Mouse (Mus musculus) limb, embryonic 14.5 days (tissue): ENCODE measurements around the gene Hprt. TPM values are rescaled to one million over a fixed set of nuclear protein-coding genes. Genes with fewer than 3 reads are reported as not detected.

Experiments used
- ATAC-seq: fragments of 200-750 bp; cut with Nextera tagmentation; 2 replicates; pipeline ENCODE4 v1.8.0; 2017; ENCODE audit warnings: low read depth, moderate number of reproducible peaks, moderate TSS enrichment; ENCODE audit not compliant: low FRiP score
- DNase-seq: peaks from one replicate; pipeline ENCODE4 v3.0.0-alpha.2; 2015; ENCODE audit warnings: low spot score
- H3K27ac ChIP-seq: fragments of 300-500 bp; sonication (generic); replicated peaks from 2 replicates; pipeline ENCODE4 v1.5.1; 2014; ENCODE audit warnings: low read depth, mild to moderate bottlenecking, low read length, moderate library complexity, mixed read lengths
- H3K27me3 ChIP-seq: fragments of 300-500 bp; sonication (generic); 2 replicates; pipeline ENCODE4 v1.6.1; 2014; ENCODE audit warnings: low read length, mixed read lengths; ENCODE audit not compliant: control insufficient read depth, insufficient read depth
- H3K36me3 ChIP-seq: fragments of 300-500 bp; sonication (generic); 2 replicates; pipeline ENCODE4 v1.6.1; 2014; ENCODE audit warnings: mild to moderate bottlenecking, low read length, moderate library complexity, mixed read lengths; ENCODE audit not compliant: control insufficient read depth, insufficient read depth
- H3K4me1 ChIP-seq: fragments of 300-500 bp; sonication (generic); 2 replicates; pipeline ENCODE4 v1.6.1; 2014; ENCODE audit warnings: antibody characterized with exemption, low read length, mixed read lengths; ENCODE audit not compliant: control insufficient read depth, insufficient read depth
- H3K4me2 ChIP-seq: fragments of 300-500 bp; sonication (generic); replicated peaks from 2 replicates; pipeline ENCODE4 v1.6.1; 2014; ENCODE audit warnings: low read depth, mild to moderate bottlenecking, low read length, moderate library complexity; ENCODE audit not compliant: severe bottlenecking
- H3K4me3 ChIP-seq: fragments of 300-500 bp; sonication (generic); replicated peaks from 2 replicates; pipeline ENCODE4 v1.5.1; 2014; ENCODE audit warnings: low read length
- H3K9ac ChIP-seq: fragments of 300-500 bp; sonication (generic); 2 replicates; pipeline ENCODE4 v1.6.1; 2014; ENCODE audit warnings: mild to moderate bottlenecking, low read depth, low read length, moderate library complexity; ENCODE audit not compliant: severe bottlenecking
- H3K9me3 ChIP-seq: fragments of 300-500 bp; sonication (generic); 2 replicates; pipeline ENCODE4 v1.6.1; 2016; ENCODE audit warnings: low read length; ENCODE audit not compliant: control insufficient read depth
- POLR2A ChIP-seq: fragments of 200-500 bp; IDR thresholded peaks from 2 replicates; pipeline ENCODE4 v1.8.0; 2012; ENCODE audit warnings: inconsistent platforms, mild to moderate bottlenecking, moderate library complexity, borderline replicate concordance; ENCODE audit not compliant: insufficient read depth, insufficient read length; ENCODE audit errors: extremely low read depth
- WGBS: fragments of 180-500 bp; shearing (Covaris S2); extraction: QIAGEN DNeasy Blood & Tissue Kit; methylation state at CpG from one replicate; pipeline ENCODE4 v1.1.7; 2014; 5-methylcytosine and 5-hydroxymethylcytosine counted together
- polyA plus RNA-seq, 2 experiments: library from polyadenylated mRNA; depleted of rRNA in 1 of 2; stranded (reverse) in 1 of 2; unstranded in 1 of 2; fragments of >200 nt; fragmentation: Nextera tagmentation in 1 of 2; extraction: Ambion mirVana in 1 of 2; gene quantifications; 2 replicates each; pipeline versions ENCODE4 v1.2.1 to v1.2.3; 2012 to 2014

Hprt gene
- polyA plus RNA-seq, 2 experiments, result 60.9 to 140 TPM

DNA sequence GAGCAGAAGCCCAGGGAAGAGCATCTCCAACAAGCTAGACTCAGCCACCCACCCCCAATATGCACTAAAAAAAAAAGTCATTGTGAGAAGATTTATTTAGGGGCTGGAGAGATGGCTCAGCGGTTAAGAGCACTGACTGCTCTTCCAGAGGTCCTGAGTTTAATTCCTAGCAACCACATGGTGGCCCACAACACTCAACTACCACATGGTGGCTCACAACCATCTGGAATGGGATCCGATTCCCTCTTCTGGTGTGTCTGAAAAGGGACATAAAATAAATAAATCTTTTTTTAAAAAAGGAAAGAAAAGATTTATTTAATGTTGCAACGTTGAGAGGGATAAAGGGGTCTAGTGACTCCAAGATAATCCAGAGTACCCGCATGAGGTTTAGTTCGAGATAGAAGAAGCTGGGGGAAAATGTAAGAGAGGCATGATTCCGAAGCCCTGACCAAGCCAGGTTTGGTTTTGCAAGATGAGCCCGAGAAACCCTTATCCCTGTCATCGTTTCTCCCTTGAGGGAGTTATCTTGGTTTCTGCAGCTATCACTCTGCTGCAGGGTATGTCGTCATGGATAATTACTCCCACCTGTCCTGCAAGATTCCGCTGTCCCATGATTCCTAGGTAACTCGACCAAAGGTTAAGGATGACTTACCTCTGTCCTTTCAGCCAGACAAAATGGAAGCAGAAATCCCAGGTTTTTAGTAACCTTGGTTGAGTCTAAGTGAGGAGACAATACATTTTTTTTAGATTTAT is 37.7 kb downstream of the Hprt start:
- Histone ChIP-seq H3K9ac (no peak overlapping the region), H3K27ac (no peak overlapping the region), H3K4me3 (no peak overlapping the region), H3K9me3 (no peaks in the 10 kb centered on the region), H3K4me1 (no peaks in the 10 kb centered on the region), H3K4me2 (no peak overlapping the region), H3K27me3 (no peaks in the 10 kb centered on the region), H3K36me3 (no peaks in the 10 kb centered on the region)
- no peak for DNase-seq
- TF ChIP-seq POLR2A, result no peak
- WGBS, result 56% methylated on average over 11 of the region's 11 CpGs
- ATAC-seq, result no peak

- Histone ChIP-seq H3K9me3 (no peaks in the 10 kb centered on the region), H3K27me3 (no peaks in the 10 kb centered on the region), H3K9ac (no peak overlapping the region), H3K4me2 (no peak overlapping the region), H3K36me3 (no peaks in the 10 kb centered on the region), H3K27ac (no peak overlapping the region), H3K4me3 (no peak overlapping the region), H3K4me1 (no peaks in the 10 kb centered on the region)
- ATAC-seq, result no peak
- TF ChIP-seq POLR2A, result no peak
- WGBS, result 51% methylated on average over 5 of the region's 5 CpGs
- no peak for DNase-seq
Measured at GRCm38 (mm10) chrX:53029559-53029958, 41.6 kb downstream of the Hprt start.

- no peaks in the 10 kb centered on the region for H3K27me3 ChIP-seq
- no peaks in the 10 kb centered on the region for H3K9me3 ChIP-seq
- no peak for TF ChIP-seq POLR2A
- no peak overlapping the region for H3K27ac ChIP-seq
- no peaks in the 10 kb centered on the region for H3K36me3 ChIP-seq
- no peak overlapping the region for H3K9ac ChIP-seq
- no peak overlapping the region for H3K4me3 ChIP-seq
- H3K4me2 ChIP-seq, result no peak overlapping the region
- WGBS, result 83% methylated on average over 4 of the region's 4 CpGs
- no peaks in the 10 kb centered on the region for H3K4me1 ChIP-seq
- ATAC-seq, result no peak
- no peak for DNase-seq
Measured at GRCm38 (mm10) chrX:53038194-53038593, 50.3 kb downstream of the Hprt start.

DNA sequence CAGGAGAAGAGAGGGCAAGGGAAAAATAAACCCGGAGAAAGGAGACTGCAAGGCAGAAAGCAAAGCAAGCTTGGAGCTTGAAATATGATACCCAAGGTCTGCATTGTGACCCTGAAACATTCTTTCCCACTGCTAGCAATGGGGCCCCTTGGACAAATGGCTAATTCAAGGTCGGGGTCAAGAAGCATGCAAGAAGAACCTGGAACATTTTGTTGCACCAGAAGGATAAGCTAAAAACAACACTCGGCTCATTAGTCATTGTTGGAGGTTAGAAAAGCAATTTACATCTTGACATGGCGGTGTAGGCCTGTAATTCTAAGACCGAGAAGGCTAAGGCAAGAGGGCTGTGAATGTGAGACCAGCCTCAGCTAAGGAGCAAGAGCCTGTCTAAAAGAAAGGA is 51.7 kb downstream of the Hprt start:
- H3K9me3 ChIP-seq, result no peaks in the 10 kb centered on the region
- no peak overlapping the region for H3K27ac ChIP-seq
- H3K4me1 ChIP-seq, result no peaks in the 10 kb centered on the region
- no peaks in the 10 kb centered on the region for H3K27me3 ChIP-seq
- DNase-seq (no peak), ATAC-seq (no peak)
- WGBS, result 44% methylated on average over 5 of the region's 5 CpGs
- no peak overlapping the region for H3K4me3 ChIP-seq
- H3K36me3 ChIP-seq, result no peaks in the 10 kb centered on the region
- H3K4me2 ChIP-seq, result no peak overlapping the region
- no peak overlapping the region for H3K9ac ChIP-seq
- no peak for TF ChIP-seq POLR2A

- no peak for ATAC-seq
- Histone ChIP-seq H3K27me3 (no peaks in the 10 kb centered on the region), H3K4me3 (no peak overlapping the region), H3K27ac (no peak overlapping the region), H3K36me3 (no peaks in the 10 kb centered on the region), H3K4me1 (peaks cover 1% of the 10 kb centered on the region; the same call in 1 of the 2 replicates), H3K9ac (no peak overlapping the region), H3K9me3 (no peaks in the 10 kb centered on the region), H3K4me2 (no peak overlapping the region)
- TF ChIP-seq POLR2A, result no peak
- DNase-seq, result no peak
- WGBS, result 82% methylated on average over 6 of the region's 6 CpGs
Measured at GRCm38 (mm10) chrX:53040138-53040537, 52.2 kb downstream of the Hprt start.

DNA sequence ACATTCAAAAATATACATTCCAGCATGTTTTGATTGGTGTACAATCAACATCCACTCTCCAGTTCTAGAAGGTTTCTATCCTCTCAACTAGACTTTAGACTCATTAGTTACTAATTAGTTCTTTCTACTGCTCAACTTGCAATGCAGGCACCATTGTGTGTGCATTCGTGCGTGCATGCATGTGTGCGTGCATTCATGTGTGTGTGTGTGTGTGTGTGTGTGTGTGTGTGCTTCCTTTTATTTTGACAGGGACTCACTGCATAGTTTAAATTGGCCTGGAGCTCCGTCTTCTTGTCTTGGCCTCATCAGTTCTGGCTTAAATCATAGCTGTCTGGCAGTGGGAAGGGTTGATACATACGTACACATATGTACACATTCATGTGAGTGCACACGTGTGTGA is 53.1 kb downstream of the Hprt start:
- no peak overlapping the region for H3K9ac ChIP-seq
- no peak for ATAC-seq
- no peaks in the 10 kb centered on the region for H3K9me3 ChIP-seq
- no peak overlapping the region for H3K4me2 ChIP-seq
- no peak overlapping the region for H3K4me3 ChIP-seq
- DNase-seq, result no peak
- H3K27ac ChIP-seq, result no peak overlapping the region
- no peaks in the 10 kb centered on the region for H3K36me3 ChIP-seq
- no peaks in the 10 kb centered on the region for H3K27me3 ChIP-seq
- peaks cover 3% of the 10 kb centered on the region; the same call in 1 of the 2 replicates for H3K4me1 ChIP-seq
- WGBS, result 87% methylated on average over 6 of the region's 6 CpGs
- no peak for TF ChIP-seq POLR2A
